Mouse (Mus musculus) forebrain, embryonic 10.5 days (tissue): ENCODE results near the gene Vwf. TPM values are rescaled to one million over a fixed set of nuclear protein-coding genes. Genes with fewer than 3 reads are reported as not detected.

ENCODE experiments used
- DNase-seq: peaks from one replicate; pipeline ENCODE4 v3.0.0-alpha.2; 2017; ENCODE audit warnings: low spot score; ENCODE audit errors: extremely low spot score
- H3K27ac ChIP-seq: fragments of 300-500 bp; sonication (generic); 2 replicates; pipeline ENCODE4 v1.5.1; 2016; ENCODE audit warnings: mild to moderate bottlenecking
- H3K27me3 ChIP-seq: fragments of 300-500 bp; sonication (generic); 2 replicates; pipeline ENCODE4 v1.6.1; 2016; ENCODE audit warnings: mild to moderate bottlenecking; ENCODE audit not compliant: poor library complexity, severe bottlenecking
- H3K36me3 ChIP-seq: fragments of 300-500 bp; sonication (generic); replicated peaks from 2 replicates; pipeline ENCODE4 v1.6.1; 2016; ENCODE audit warnings: mild to moderate bottlenecking, moderate library complexity
- H3K4me1 ChIP-seq: fragments of 300-500 bp; sonication (generic); 2 replicates; pipeline ENCODE4 v1.6.1; 2016
- H3K4me3 ChIP-seq: fragments of 300-500 bp; sonication (generic); 2 replicates; pipeline ENCODE4 v1.5.1; 2016; ENCODE audit warnings: mild to moderate bottlenecking, moderate library complexity
- H3K9me3 ChIP-seq: fragments of 300-500 bp; sonication (generic); 2 replicates; pipeline ENCODE4 v1.6.1; 2016; ENCODE audit warnings: mild to moderate bottlenecking, moderate library complexity
- WGBS: fragments of 180-500 bp; shearing (Covaris S2); methylation state at CpG from one replicate; pipeline ENCODE4 v1.1.7; 2016; 5-methylcytosine and 5-hydroxymethylcytosine counted together
- polyA plus RNA-seq: library from polyadenylated mRNA; unstranded; fragments of >200 nt; fragmentation: Nextera tagmentation; extraction: Ambion mirVana; gene quantifications from 2 replicates; pipeline ENCODE4 v1.2.1, GENCODE M21; 2016

The Vwf gene
- polyA plus RNA-seq, 1 experiment from 2014 or later: 5.9 TPM

DNA sequence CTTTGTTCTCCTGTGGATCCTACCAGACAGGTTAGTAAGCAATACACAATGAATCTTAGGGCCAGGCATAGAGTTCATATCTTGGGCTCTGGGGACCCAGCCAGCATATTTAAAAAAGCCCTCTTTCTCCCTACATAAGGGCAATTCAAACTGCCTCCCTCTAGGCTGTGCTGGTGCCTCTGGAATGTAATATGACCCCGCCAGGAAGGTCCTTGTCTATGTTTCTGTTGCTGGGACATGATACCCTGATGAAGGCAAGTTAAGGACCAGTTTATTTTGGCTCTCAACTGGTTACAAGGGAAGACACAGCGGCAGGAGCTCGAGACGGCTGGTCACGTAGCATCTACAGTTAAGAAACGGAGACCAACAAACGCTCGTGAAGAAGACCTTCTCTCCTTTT lies 12.3 kb downstream of the Vwf start:
- Histone ChIP-seq H3K4me1 (peaks cover 8% of the 10 kb centered on the region), H3K27me3 (no peaks in the 10 kb centered on the region), H3K9me3 (no peaks in the 10 kb centered on the region), H3K4me3 (no peak overlapping the region), H3K27ac (no peak overlapping the region), H3K36me3 (no peaks in the 10 kb centered on the region)
- WGBS: 91% methylated on average over 8 of the region's 8 CpGs
- DNase-seq: no peak

DNA sequence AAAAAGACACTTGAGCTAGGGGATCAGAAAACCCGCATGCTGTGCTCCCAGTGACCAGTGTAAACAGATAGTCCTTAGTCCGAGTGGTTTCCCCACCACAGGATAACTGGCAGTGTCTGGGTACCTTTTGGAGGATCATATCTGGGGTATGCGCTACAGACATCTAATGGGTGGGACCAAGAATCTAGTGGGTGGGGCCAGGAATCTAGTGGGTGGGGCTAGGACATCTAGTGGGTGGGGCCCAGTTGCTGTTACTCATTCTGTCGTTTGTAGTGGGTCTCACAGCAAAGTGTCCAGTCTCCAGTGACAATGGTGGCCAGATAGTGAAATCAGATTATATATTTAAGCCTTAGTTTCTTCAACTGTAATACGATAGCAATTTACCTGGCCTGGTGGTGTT lies 14.5 kb downstream of the Vwf start:
- DNase-seq: no peak
- Histone ChIP-seq H3K4me3 (no peak overlapping the region), H3K4me1 (peaks cover 8% of the 10 kb centered on the region), H3K27me3 (no peaks in the 10 kb centered on the region), H3K36me3 (no peaks in the 10 kb centered on the region), H3K9me3 (no peaks in the 10 kb centered on the region), H3K27ac (no peak overlapping the region)
- 81% methylated on average over 5 of the region's 5 CpGs for WGBS

DNA sequence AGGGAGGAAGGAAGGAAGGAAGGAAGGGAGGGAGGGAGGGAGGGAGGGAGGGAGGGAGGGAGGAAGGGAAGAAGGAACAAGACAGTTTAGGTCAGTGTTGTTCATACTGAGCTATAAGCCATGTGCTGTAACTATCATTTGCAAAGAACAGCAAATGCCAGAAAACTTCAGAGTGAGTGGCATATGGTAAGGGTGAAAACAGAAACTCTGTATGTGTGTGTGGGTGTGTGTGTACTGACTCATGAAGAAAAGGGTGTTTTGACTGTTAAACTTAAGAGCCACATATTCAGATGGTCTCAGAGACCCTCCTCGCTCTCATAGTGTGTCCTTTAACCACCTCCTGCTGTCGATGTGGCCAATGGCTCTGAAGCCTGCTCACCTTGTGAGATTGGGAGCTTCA lies 14.9 kb downstream of the Vwf start:
- DNase-seq: no peak
- Histone ChIP-seq H3K4me3 (no peak overlapping the region), H3K27me3 (no peaks in the 10 kb centered on the region), H3K36me3 (no peaks in the 10 kb centered on the region), H3K4me1 (peaks cover 8% of the 10 kb centered on the region), H3K27ac (no peak overlapping the region), H3K9me3 (no peaks in the 10 kb centered on the region)
- 85% methylated on average over 2 of the region's 2 CpGs for WGBS

DNA sequence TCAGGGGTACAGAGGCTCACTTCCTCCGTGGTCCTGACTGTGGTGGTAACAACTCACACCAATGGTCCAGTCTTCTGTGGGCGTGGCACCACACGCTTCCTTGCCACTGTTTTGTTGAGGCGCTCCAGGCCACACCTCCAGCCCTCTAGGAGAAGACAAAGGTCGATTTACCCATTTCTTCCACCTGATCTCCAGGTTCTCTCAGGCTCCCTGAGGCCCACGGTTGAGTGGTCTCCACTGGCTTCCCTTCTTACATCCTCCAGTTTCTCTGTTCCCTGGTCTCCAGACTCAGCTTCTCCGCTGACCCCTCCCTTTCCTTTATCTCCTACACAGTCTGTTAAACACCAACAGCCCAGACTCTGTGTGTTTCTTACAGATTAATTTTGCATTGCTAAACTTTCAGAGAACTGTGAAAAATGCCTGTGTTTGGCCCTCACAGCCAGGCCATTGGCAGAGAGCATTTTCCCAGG lies 18.3 kb downstream of the Vwf start:
- H3K27ac ChIP-seq: no peak overlapping the region
- no peaks in the 10 kb centered on the region for H3K36me3 ChIP-seq
- H3K9me3 ChIP-seq: no peaks in the 10 kb centered on the region
- DNase-seq: no peak
- no peaks in the 10 kb centered on the region for H3K27me3 ChIP-seq
- no peak overlapping the region for H3K4me3 ChIP-seq
- 80% methylated on average over 7 of the region's 7 CpGs for WGBS
- peaks cover 8% of the 10 kb centered on the region for H3K4me1 ChIP-seq

DNA sequence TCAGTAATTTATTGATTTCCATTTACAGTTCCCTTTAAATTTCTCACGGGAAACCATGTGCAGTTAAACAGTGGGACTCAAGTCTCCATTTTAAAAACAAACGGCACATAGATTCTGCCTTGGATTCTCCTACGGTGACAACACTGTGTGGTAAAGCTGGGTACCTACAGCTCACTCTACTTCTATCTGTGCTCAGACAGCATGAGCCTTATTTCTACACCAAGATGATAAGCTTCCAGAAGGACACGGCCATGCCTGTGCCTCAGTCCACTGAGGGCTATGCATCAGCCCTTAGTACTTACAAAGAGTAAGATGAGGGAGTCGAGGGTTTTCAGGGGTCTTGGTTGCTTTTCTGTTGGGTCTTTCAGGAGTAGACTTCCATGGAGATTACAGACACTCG lies 18.8 kb downstream of the Vwf start:
- H3K4me3 ChIP-seq: no peak overlapping the region
- no peaks in the 10 kb centered on the region for H3K9me3 ChIP-seq
- H3K27me3 ChIP-seq: no peaks in the 10 kb centered on the region
- no peak overlapping the region for H3K27ac ChIP-seq
- H3K4me1 ChIP-seq: peaks cover 8% of the 10 kb centered on the region
- 88% methylated on average over 6 of the region's 6 CpGs for WGBS
- DNase-seq: no peak
- H3K36me3 ChIP-seq: no peaks in the 10 kb centered on the region

DNA sequence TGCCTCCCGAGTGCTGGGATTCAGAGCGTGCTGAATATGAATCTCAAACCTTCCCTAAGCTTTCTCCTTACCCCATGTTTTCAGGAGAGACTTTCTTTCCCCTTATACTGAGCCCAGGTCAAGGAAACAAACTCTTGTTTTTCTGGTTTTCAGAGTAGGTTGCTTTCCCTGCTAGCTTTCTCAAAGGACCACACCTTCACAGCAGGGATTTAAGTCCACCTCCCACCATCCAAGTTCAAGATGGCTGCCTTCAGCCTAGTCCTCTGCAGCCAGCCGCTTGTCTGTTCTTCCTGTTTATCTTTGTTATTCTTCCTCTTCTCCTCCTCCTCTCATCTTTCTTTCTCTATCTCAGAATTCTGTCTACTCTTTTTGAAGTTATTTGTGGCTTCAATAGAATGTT lies 20.1 kb downstream of the Vwf start:
- H3K4me3 ChIP-seq: no peak overlapping the region
- DNase-seq: no peak
- no peak overlapping the region for H3K27ac ChIP-seq
- no peaks in the 10 kb centered on the region for H3K36me3 ChIP-seq
- 89% methylated on average over 3 of the region's 3 CpGs for WGBS
- H3K4me1 ChIP-seq: peaks cover 8% of the 10 kb centered on the region
- H3K27me3 ChIP-seq: no peaks in the 10 kb centered on the region
- no peaks in the 10 kb centered on the region for H3K9me3 ChIP-seq

DNA sequence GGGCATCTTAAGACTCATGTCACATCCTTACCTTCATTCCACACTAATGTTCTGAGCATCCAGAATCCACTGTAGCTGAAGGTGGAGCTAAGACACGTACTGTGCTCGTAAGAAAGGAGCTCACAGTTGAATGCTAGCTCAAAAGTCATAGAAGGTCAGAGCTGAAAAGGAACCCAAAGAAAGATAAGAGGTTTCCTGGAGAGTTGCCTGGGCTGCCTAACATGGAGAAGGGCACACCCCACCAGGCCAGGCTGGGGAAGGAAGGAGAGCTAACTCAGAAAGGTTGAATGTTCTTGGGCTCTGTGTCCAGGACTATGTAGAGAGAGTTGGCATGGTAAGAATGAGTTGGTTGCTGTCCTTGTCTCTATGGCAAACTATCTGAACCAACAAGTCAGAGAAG lies 21.8 kb downstream of the Vwf start:
- Histone ChIP-seq H3K4me3 (no peak overlapping the region), H3K36me3 (no peaks in the 10 kb centered on the region), H3K27ac (no peak overlapping the region), H3K4me1 (peaks cover 16% of the 10 kb centered on the region), H3K27me3 (no peaks in the 10 kb centered on the region), H3K9me3 (no peaks in the 10 kb centered on the region)
- no peak for DNase-seq
- 95% methylated on average over 2 of the region's 2 CpGs for WGBS

DNA sequence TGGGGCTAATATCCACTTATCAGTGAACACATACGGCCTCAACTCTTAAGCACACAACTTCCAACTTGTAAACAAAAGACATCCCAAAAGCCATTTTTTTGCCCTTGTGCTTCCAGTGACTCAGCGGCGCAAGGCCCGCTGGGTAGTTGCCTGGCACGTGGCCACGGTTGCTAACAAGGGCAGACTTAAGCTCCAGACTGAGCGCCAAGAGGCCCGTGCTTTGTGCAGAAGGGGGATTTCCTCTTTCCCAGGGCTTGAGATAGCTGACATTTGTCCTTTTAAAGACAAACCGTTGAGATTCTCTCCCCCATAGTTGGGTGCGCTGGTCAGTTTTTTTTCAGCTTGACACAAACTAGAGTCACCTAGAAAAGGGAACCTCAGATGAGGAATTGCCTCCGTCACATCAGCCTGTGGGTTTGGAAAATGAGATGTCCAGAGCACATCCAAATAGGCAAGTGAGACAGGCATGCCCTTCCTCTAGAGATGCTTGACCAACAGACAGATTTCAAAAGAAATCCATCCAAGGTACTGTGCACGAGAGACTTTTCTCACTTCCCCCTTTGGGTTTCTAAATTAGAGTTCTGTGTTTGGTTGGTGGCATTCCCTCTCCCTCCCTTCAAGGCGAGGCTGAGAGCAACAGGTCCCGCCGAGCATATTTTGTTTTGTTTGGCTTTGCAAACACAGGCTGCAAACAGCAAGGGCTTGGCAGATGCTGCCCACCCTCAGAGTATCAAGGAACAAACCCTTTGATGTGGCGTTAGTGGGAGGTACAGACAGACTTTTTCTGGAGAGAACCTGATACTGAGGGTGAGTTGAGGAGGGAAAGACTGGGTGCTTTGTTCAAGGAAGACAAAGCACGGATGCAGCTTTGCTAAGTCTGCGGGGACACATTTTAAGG lies 26.0 kb downstream of the Vwf start:
- H3K27me3 ChIP-seq: no peaks in the 10 kb centered on the region
- peaks cover 21% of the 10 kb centered on the region for H3K4me1 ChIP-seq
- 49% methylated on average over 18 of the region's 18 CpGs for WGBS
- H3K9me3 ChIP-seq: no peaks in the 10 kb centered on the region
- no peak for DNase-seq
- H3K4me3 ChIP-seq: peak overlapping the region; percentile 52
- H3K36me3 ChIP-seq: no peaks in the 10 kb centered on the region
- H3K27ac ChIP-seq: peak overlapping the region; percentile 80

DNA sequence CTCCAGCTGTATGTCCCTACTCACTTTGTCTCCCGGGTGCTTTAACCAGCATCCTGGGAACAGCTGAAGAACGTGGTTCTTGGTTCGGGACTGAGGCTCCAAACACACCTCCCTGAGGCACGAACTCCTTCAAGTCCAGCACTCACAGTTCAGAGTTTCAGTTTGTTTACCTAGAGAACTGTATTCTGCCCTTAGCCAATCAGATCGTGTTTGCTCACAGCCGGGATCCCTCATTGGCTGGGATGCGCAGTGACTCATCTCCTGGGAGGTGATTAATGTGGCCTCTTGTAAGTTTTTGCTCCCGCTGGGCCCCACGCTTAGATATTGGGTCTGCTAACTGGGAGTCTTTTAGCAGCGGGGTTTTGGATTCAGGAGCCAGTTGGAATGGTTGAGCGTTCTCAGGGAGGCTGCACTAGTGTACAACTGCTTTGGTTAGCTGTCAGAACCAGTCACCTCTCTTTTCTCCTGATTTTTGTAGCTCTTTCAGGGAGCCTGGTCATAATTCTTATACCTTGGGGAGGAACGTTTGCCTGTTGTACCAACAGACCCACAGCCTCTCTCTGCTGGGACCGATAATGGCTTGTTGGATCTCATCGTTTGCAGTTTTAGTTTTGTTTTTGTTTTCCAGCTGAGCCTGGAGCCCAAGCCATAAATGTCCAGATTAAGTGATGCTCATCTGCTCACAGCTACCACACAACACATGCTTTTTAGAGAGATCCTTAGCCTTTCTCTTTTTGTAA lies 26.8 kb downstream of the Vwf start:
- WGBS: 6% methylated on average over 14 of the region's 14 CpGs
- Histone ChIP-seq H3K27me3 (no peaks in the 10 kb centered on the region), H3K36me3 (no peaks in the 10 kb centered on the region), H3K4me1 (peaks cover 29% of the 10 kb centered on the region), H3K27ac (peak overlapping the region; percentile 80), H3K4me3 (peak overlapping the region; percentile 52), H3K9me3 (no peaks in the 10 kb centered on the region)
- peak; percentile 82 for DNase-seq

DNA sequence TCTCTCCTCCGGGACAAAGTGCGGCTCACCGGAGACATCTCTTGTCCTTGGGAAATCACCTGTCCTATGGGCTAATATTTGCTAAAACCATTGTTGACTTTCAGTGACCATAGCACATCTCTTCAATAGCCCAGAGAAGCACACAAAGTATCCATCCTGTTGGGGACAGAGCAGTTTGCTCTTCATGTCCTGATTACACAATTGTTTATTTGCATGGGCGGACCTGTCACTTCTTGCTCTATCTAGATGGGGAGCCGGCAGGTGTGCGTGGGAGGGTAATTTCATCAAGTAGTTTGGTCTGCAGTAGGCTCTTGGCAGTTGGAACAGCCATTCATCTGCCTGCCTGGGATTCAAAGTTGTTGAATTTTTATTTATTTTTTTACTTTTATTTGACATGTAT lies 28.5 kb downstream of the Vwf start:
- no peaks in the 10 kb centered on the region for H3K27me3 ChIP-seq
- no peak overlapping the region for H3K27ac ChIP-seq
- no peaks in the 10 kb centered on the region for H3K9me3 ChIP-seq

DNA sequence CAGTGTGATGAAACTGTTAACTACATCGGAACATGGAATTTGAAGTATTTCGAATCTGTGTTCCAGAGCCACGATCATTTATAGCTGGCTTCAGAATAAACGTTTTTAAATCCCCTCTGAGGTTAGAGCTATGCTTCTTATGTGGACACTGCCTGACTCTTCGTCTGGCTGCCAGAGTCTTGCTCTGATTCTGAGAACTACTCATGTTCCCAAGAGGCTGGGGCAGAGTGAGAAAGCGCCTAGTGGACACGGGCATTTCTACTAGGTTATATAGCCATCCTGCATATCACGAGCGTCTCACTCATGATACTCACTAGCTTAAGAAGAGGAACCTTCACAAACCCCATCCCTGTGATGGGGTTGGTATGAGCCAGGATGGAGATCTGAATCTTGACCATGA lies 30.7 kb downstream of the Vwf start:
- DNase-seq: no peak
- WGBS: 90% methylated on average over 9 of the region's 9 CpGs
- peaks cover 34% of the 10 kb centered on the region for H3K4me1 ChIP-seq
- no peak overlapping the region for H3K27ac ChIP-seq
- no peaks in the 10 kb centered on the region for H3K36me3 ChIP-seq
- no peaks in the 10 kb centered on the region for H3K9me3 ChIP-seq
- no peak overlapping the region for H3K4me3 ChIP-seq
- no peaks in the 10 kb centered on the region for H3K27me3 ChIP-seq

More for the DNA sequence above, 28.5 kb downstream of the Vwf start:
- H3K4me3 ChIP-seq: no peak overlapping the region
- WGBS: 95% methylated on average over 6 of the region's 6 CpGs
- no peaks in the 10 kb centered on the region for H3K36me3 ChIP-seq
- DNase-seq: no peak
- H3K4me1 ChIP-seq: peaks cover 35% of the 10 kb centered on the region

DNA sequence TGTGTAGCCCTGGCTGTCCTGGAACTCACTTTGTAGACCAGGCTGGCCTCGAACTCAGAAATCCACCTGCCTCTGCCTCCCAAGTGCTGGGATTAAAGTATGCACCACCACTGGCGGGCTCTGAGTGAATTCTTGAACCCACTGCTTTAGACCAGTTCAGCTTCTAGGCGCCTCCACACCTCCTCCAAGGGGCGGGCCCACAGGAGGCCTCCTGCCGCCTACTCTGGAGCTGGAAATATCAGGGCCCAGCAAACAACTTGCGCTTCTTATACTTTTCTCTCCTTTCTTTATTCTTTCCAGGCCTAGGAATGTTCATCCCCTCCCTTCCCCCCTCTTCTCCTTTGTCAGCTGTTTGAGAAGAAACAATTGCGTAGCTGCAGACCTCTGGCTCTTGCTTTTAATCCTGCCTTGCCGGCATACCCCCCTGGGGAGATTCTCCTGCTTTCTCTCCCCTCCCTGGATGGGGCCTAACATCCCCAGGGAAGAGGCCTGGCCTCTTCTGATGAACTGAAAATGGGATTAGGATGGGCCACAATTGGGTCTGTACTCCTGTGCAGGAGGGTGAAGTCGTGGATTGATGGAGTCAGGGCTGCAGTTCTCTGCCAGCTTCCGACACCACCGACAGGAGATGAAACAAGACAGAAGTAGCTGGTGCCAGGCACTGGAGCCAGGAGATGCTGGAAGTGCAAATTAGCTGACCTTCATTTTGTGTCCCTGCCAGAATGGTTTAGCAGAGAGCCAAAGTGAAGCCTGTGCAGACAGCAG lies 31.5 kb downstream of the Vwf start:
- H3K4me1 ChIP-seq: peaks cover 30% of the 10 kb centered on the region
- 18% methylated on average over 11 of the region's 11 CpGs for WGBS
- no peaks in the 10 kb centered on the region for H3K36me3 ChIP-seq
- no peak overlapping the region for H3K4me3 ChIP-seq
- DNase-seq: no peak
- no peaks in the 10 kb centered on the region for H3K27me3 ChIP-seq
- H3K27ac ChIP-seq: peak overlapping the region; percentile 79
- no peaks in the 10 kb centered on the region for H3K9me3 ChIP-seq
